Mouse (Mus musculus) lung, postnatal 0 days (tissue): ENCODE measurements around the gene Gm11938. TPM values are rescaled to one million over a fixed set of nuclear protein-coding genes. Genes with fewer than 3 reads are reported as not detected.

ENCODE experiments used
- ATAC-seq: fragments of 200-750 bp; cut with Nextera tagmentation; 2 replicates; pipeline ENCODE4 v1.8.0; 2017; ENCODE audit warnings: moderate library complexity
- DNase-seq: peaks from one replicate; pipeline ENCODE4 v3.0.0-alpha.2; 2016; ENCODE audit warnings: low spot score
- H3K27ac ChIP-seq: fragments of 300-500 bp; sonication (generic); 2 replicates; pipeline ENCODE4 v1.5.1; 2014; ENCODE audit warnings: antibody characterized with exemption, mild to moderate bottlenecking, low read length, mixed read lengths
- H3K27me3 ChIP-seq: fragments of 300-500 bp; sonication (generic); replicated peaks from 2 replicates; pipeline ENCODE4 v1.6.1; 2014; ENCODE audit warnings: low read length, mixed read lengths; ENCODE audit not compliant: insufficient read depth
- H3K36me3 ChIP-seq: fragments of 300-500 bp; sonication (generic); 2 replicates; pipeline ENCODE4 v1.6.1; 2014; ENCODE audit warnings: low read length, mixed read lengths; ENCODE audit not compliant: insufficient read depth
- H3K4me1 ChIP-seq: fragments of 300-500 bp; sonication (generic); 2 replicates; pipeline ENCODE4 v1.6.1; 2014; ENCODE audit warnings: antibody characterized with exemption, low read depth, low read length, mixed read lengths; ENCODE audit not compliant: insufficient read depth
- H3K4me2 ChIP-seq: fragments of 300-500 bp; sonication (generic); replicated peaks from 2 replicates; pipeline ENCODE4 v1.6.1; 2014; ENCODE audit warnings: low read depth, mild to moderate bottlenecking, low read length, moderate library complexity, mixed read lengths
- H3K4me3 ChIP-seq: fragments of 300-500 bp; sonication (generic); 2 replicates; pipeline ENCODE4 v1.5.1; 2014; ENCODE audit warnings: low read depth, low read length
- H3K9ac ChIP-seq: fragments of 300-500 bp; sonication (generic); replicated peaks from 2 replicates; pipeline ENCODE4 v1.6.1; 2014; ENCODE audit warnings: low read depth, mild to moderate bottlenecking
- H3K9me3 ChIP-seq: fragments of 300-500 bp; sonication (generic); 2 replicates; pipeline ENCODE4 v1.6.1; 2016; ENCODE audit warnings: low read length, mixed read lengths
- CTCF ChIP-seq: IDR thresholded peaks from 2 replicates; pipeline ENCODE4 v1.5.1; 2016; ENCODE audit warnings: antibody characterized with exemption, mild to moderate bottlenecking
- EP300 ChIP-seq: IDR thresholded peaks from 2 replicates; pipeline ENCODE4 v1.6.1; 2016; ENCODE audit warnings: antibody characterized with exemption, mild to moderate bottlenecking, control low read depth
- WGBS: fragments of 180-500 bp; shearing (Covaris S2); extraction: QIAGEN DNeasy Blood & Tissue Kit; methylation state at CpG from one replicate; pipeline ENCODE4 v1.1.7; 2014; 5-methylcytosine and 5-hydroxymethylcytosine counted together
- polyA plus RNA-seq: library from polyadenylated mRNA; unstranded; fragments of >200 nt; fragmentation: Nextera tagmentation; extraction: Ambion mirVana; gene quantifications from 2 replicates; pipeline ENCODE4 v1.2.1, GENCODE M21; 2015

Gm11938 gene
- polyA plus RNA-seq, 1 experiment from 2014 or later, result not detected

GRCm38 (mm10) chr11:99580636-99581035 lies 22.5 kb downstream of the Gm11938 start, which contains the start of gene Krtap1-5:
TSS of gene Krtap1-5 (minus strand) at chr11:99581016.
- WGBS, result 85% methylated on average over 6 of the region's 6 CpGs
- TF ChIP-seq EP300, result no peak
- no peak for TF ChIP-seq CTCF
- H3K27me3 ChIP-seq, result no peaks in the 10 kb centered on the region
- no peak within 1 kb of the TSS for H3K4me2 ChIP-seq
- H3K9ac ChIP-seq, result no peak within 1 kb of the TSS
- H3K9me3 ChIP-seq, result no peaks in the 10 kb centered on the region
- no peaks in the 10 kb centered on the region for H3K36me3 ChIP-seq
- no peak within 1 kb of the TSS for H3K27ac ChIP-seq
- H3K4me1 ChIP-seq, result no peaks in the 10 kb centered on the region
- DNase-seq, result no peak
- ATAC-seq, result no peak
- H3K4me3 ChIP-seq, result no peak within 1 kb of the TSS

- Histone ChIP-seq H3K36me3 (no peaks in the 10 kb centered on the region), H3K4me3 (no peak overlapping the region), H3K4me2 (peak overlapping the region; percentile 32; the same call in 1 of the 2 replicates), H3K9me3 (no peaks in the 10 kb centered on the region), H3K9ac (no peak overlapping the region), H3K27ac (no peak overlapping the region), H3K27me3 (no peaks in the 10 kb centered on the region), H3K4me1 (no peaks in the 10 kb centered on the region)
- WGBS, result 0% methylated on average over 7 of the region's 7 CpGs
- TF ChIP-seq EP300 (no peak), CTCF (peak; percentile 92)
- peak; percentile 77 for ATAC-seq
- DNase-seq, result peak; percentile 83
These were observed 29.0 kb downstream of the Gm11938 start for GRCm38 (mm10) chr11:99574106-99574505.

GRCm38 (mm10) chr11:99573164-99573563 lies 29.9 kb downstream of the Gm11938 start:
- no peaks in the 10 kb centered on the region for H3K9me3 ChIP-seq
- no peak overlapping the region for H3K27ac ChIP-seq
- no peak overlapping the region for H3K4me3 ChIP-seq
- H3K4me2 ChIP-seq, result no peak overlapping the region
- no peaks in the 10 kb centered on the region for H3K27me3 ChIP-seq
- TF ChIP-seq EP300, result no peak
- no peak for TF ChIP-seq CTCF
- ATAC-seq (no peak), DNase-seq (no peak)
- 60% methylated on average over 4 of the region's 4 CpGs for WGBS
- H3K4me1 ChIP-seq, result no peaks in the 10 kb centered on the region
- no peak overlapping the region for H3K9ac ChIP-seq
- no peaks in the 10 kb centered on the region for H3K36me3 ChIP-seq

- no peaks in the 10 kb centered on the region for H3K36me3 ChIP-seq
- H3K4me2 ChIP-seq, result no peak within 1 kb of the TSS
- H3K4me1 ChIP-seq, result no peaks in the 10 kb centered on the region
- no peaks in the 10 kb centered on the region for H3K27me3 ChIP-seq
- no peak for ATAC-seq
- no peak for DNase-seq
- no peak within 1 kb of the TSS for H3K9ac ChIP-seq
- TF ChIP-seq CTCF, result no peak
- TF ChIP-seq EP300, result no peak
- no peaks in the 10 kb centered on the region for H3K9me3 ChIP-seq
- no peak within 1 kb of the TSS for H3K27ac ChIP-seq
- H3K4me3 ChIP-seq, result no peak within 1 kb of the TSS
- 94% methylated on average over 7 of the region's 7 CpGs for WGBS
These were observed 36.6 kb downstream of the Gm11938 start, which contains the start of gene Krtap3-1 for GRCm38 (mm10) chr11:99566530-99566929. TSS of gene Krtap3-1 (minus strand) at chr11:99566630.

- no peak overlapping the region for H3K4me2 ChIP-seq
- H3K9ac ChIP-seq, result no peak overlapping the region
- H3K4me3 ChIP-seq, result no peak overlapping the region
- no peak for DNase-seq
- ATAC-seq, result no peak
- WGBS, result 77% methylated on average over 6 of the region's 6 CpGs
- H3K36me3 ChIP-seq, result no peaks in the 10 kb centered on the region
- TF ChIP-seq CTCF (no peak), EP300 (no peak)
- H3K27ac ChIP-seq, result no peak overlapping the region
- H3K9me3 ChIP-seq, result no peaks in the 10 kb centered on the region
- no peaks in the 10 kb centered on the region for H3K4me1 ChIP-seq
- no peaks in the 10 kb centered on the region for H3K27me3 ChIP-seq
These were observed 40.5 kb downstream of the Gm11938 start for GRCm38 (mm10) chr11:99562580-99562979.

GRCm38 (mm10) chr11:99559366-99559765 lies 43.7 kb downstream of the Gm11938 start, which contains the start of gene Gm11939:
TSS of gene Gm11939 (minus strand) at chr11:99559466.
- 82% methylated on average over 9 of the region's 9 CpGs for WGBS
- Histone ChIP-seq H3K27ac (no peak within 1 kb of the TSS), H3K27me3 (no peaks in the 10 kb centered on the region), H3K4me1 (no peaks in the 10 kb centered on the region), H3K4me2 (no peak within 1 kb of the TSS), H3K9ac (no peak within 1 kb of the TSS), H3K9me3 (no peaks in the 10 kb centered on the region), H3K4me3 (no peak within 1 kb of the TSS), H3K36me3 (no peaks in the 10 kb centered on the region)
- TF ChIP-seq CTCF (no peak), EP300 (no peak)
- DNase-seq, result no peak
- ATAC-seq, result no peak
